Mouse (Mus musculus) testis, adult 2 months (tissue): ENCODE data around the gene Arvcf.

ENCODE experiments used
- CTCF ChIP-seq: fragments of 200-500 bp; IDR thresholded peaks from 2 replicates; pipeline ENCODE4 v1.5.1; 2012; ENCODE audit warnings: low read depth, mild to moderate bottlenecking, inconsistent platforms, low read length, moderate library complexity; ENCODE audit not compliant: control insufficient read depth, insufficient read depth, insufficient replicate concordance
- POLR2A ChIP-seq: fragments of 200-500 bp; IDR thresholded peaks from 2 replicates; pipeline ENCODE4 v1.6.1; 2012; ENCODE audit warnings: low read depth, mild to moderate bottlenecking, inconsistent platforms, low read length, moderate library complexity; ENCODE audit not compliant: control insufficient read depth

GRCm38 (mm10) chr16:18418756-18419602 is 71.0 kb downstream of the Arvcf start:
- no peak for TF ChIP-seq POLR2A
- TF ChIP-seq CTCF = no peak
